Mouse (Mus musculus) fat pad, adult 2 months (tissue): ENCODE data around the gene Nms.

Experiments
- DNase-seq: peaks from one replicate; pipeline ENCODE4 v3.0.0-alpha.2; 2011; ENCODE audit warnings: low read depth, low spot score; ENCODE audit errors: extremely low read depth

Nms gene

GRCm38 (mm10) chr1:38938849-38939248 lies at the start of gene Nms:
Gene Nms (plus strand): TSS chr1:38939149.
- DNase-seq = no peak

- DNase-seq = no peak
Measured at GRCm38 (mm10) chr1:38891444-38891843, 47.5 kb upstream of the Nms start.

DNA sequence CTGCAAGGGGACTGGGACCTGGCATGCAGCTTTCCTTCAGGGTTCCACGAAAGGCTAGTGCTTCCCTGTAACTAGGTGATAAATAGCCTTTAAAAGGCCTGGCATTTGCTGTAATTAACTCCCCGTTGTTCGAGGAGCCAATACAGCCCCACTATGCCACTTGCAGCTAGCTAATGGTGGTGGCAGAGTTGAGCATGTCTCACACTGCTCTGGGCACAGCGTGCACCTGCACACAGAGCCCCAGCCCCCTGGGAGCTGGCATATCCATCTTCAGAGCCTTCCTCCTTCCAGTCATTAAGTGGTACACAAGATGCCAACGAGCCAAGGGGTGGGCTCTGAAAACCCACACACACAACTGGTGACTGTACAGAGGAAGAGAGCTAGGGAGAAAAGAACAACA lies 45.9 kb upstream of the Nms start:
- no peak for DNase-seq

- DNase-seq = no peak
Measured at GRCm38 (mm10) chr1:38897431-38898248, 41.3 kb upstream of the Nms start, which contains the start of gene Chst10. Gene Chst10 (minus strand): TSS chr1:38898161.

- no peak for DNase-seq
Measured at GRCm38 (mm10) chr1:38902571-38902970, 36.4 kb upstream of the Nms start.

GRCm38 (mm10) chr1:38903985-38904384 lies 35.0 kb upstream of the Nms start:
- no peak for DNase-seq

DNA sequence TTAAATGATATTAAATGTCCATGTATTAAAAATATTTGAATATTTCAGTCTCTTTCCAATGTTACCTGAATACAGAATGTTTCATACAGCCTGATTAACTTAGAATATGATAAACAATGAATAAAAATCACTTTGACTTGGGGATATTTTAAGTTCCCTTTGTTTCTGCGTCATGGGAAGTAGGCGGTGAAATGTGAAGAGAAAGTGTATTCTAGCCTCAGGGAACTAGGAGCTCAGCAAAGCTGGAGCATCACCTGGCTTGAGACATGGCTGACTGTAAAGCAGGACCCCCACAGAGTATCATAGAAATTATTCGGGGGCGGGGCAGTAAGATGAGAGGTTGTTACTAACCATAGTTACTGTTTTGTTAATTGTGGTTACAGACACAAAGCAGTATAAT lies 10.0 kb upstream of the Nms start:
- DNase-seq = no peak

- DNase-seq = no peak
Measured at GRCm38 (mm10) chr1:38929468-38929867, 9.5 kb upstream of the Nms start.

GRCm38 (mm10) chr1:38930767-38931166 lies 8.2 kb upstream of the Nms start:
- no peak for DNase-seq

- no peak for DNase-seq
Measured at GRCm38 (mm10) chr1:38934668-38935067, 4.3 kb upstream of the Nms start.

DNA sequence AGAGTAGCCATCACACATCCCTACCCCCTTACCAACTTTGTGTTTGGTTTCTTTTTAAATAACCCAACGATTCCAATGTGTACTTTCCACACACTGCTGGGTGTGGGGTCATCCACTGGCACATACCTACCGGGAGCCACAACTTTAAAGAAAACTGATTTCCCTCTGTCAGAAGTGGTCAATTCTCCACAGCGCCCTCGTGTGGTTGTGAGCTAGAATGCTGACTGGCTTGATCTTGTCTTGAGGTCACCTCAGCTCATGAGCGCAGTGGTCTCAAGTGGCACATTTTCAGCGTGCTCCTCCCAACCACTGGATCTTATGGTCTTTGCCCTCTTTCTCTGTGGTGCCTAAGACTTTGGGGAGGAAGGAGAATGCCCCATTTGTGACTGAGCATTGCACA lies 2.2 kb upstream of the Nms start:
- no peak for DNase-seq

- no peak for DNase-seq
Measured at GRCm38 (mm10) chr1:38939608-38940007, 659 bp downstream of the Nms start.

DNA sequence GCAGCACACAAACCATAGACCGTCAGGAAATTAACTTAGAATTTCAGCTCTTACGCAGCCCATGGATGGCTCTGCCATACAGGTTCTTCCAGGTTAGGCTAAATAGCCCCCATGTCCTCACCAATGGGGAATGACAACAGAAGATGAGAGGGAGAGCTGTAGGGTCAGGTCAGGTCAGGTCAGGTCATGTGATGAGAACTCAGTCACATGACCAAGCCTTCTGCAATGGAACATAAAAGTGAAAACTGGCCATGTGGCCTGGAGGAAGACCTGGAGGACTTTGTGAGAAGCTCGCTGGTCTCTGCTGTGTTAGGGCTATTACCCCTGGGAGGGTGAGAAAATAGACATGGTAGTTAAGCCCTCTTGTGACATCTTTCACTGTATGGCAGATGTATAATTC lies 17.5 kb downstream of the Nms start:
- no peak for DNase-seq

- no peak for DNase-seq
Measured at GRCm38 (mm10) chr1:38969116-38969515, 30.2 kb downstream of the Nms start.

DNA sequence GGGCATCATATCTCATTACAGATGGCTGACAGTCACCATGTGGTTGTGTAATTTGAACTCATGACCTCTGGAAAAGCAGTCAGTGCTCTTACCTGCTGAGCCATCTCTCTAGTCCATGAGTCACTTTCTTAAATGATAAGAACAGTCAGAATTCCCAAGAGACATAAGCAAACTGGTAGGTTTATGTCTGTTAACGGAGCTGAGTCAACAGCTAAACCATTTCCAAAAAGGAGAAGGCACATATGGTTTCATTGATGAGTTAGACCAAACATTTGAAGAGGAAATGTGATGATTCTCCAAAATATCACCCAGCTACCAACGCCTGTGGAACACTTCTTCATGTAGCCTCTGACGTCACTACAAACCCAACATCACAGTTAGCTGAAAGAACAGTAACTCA lies 32.8 kb downstream of the Nms start:
- DNase-seq = no peak

GRCm38 (mm10) chr1:38972986-38973592 lies 34.1 kb downstream of the Nms start:
- DNase-seq = no peak

- DNase-seq = no peak
Measured at GRCm38 (mm10) chr1:38979953-38980352, 41.0 kb downstream of the Nms start.

DNA sequence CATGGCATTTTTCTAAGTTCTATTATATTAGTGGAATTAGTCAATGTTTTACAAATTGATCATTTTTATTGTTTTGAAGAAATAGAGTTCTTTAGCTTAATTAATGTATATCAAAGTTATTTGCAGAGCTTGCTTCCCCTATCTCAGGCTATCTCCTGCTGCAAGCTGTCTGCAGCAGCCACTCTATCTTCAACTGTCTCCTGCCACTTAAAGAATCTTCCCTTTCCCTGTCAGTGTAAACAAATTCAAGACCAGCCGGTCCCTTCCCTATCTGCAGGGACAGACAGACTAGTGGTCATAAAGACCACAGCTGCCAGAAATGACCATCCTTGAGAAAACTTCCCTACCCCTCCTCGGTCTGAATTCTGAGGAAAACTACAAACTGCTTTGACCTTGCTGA lies 44.9 kb downstream of the Nms start:
- DNase-seq = no peak

- DNase-seq = no peak
Measured at GRCm38 (mm10) chr1:38985308-38985707, 46.4 kb downstream of the Nms start, which contains the start of gene Pdcl3. Gene Pdcl3 (plus strand): TSS chr1:38985608.

DNA sequence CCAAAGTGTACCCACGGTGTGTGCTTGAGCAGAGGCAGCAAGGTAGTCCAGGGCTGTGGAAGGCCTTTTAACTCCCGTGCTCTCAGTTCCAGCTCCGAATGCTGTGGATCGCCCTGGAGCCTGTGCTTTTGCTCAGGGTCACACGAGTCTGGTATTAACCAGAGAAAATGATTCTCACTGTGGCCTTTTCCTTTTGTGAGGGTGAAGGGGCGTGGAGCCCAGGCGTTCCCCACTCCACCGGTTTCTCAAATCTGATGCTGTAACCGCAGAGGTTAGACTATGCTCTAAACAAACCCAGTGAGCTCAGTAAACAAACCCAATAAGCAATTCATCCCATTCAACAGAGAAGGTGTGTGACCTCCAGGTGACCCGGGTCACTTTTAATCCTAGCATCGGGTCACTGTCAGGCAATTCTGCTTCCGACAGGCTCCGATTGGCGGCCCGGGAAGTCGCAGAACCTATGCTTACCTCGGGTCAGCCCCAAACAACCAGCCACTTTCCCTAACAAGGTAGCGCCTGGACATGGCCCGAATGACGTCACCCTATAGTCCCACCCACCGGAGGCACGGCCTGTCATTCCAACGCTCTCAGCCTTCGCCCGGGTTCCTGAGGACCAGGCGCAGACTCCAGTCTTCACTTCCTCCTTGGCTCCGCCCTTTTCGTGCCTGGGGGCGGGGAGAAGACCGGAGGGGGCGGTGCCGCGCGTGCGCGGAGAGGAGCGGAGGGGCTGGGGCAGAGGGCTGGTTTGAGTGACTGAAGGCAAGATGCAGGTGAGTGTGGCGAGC lies 48.3 kb downstream of the Nms start:
- DNase-seq = peak; percentile 72

DNA sequence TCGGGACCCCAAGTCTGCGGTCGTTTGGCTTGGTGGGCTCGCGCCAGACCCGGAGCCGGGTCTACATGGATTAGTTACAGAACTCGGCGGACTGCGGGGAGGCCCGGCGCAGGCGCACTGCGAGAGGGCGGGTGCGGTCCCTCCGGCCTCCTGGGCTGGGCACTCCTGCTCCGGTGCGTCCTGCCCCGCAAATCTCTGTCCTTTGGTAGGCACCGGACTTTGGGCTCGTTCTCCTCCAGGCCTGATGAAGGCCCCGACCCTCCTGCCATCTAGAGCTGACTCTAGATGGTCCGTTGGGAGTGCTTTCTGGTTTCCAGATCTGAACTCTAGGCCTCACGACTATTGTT lies 48.9 kb downstream of the Nms start:
- DNase-seq = no peak

DNA sequence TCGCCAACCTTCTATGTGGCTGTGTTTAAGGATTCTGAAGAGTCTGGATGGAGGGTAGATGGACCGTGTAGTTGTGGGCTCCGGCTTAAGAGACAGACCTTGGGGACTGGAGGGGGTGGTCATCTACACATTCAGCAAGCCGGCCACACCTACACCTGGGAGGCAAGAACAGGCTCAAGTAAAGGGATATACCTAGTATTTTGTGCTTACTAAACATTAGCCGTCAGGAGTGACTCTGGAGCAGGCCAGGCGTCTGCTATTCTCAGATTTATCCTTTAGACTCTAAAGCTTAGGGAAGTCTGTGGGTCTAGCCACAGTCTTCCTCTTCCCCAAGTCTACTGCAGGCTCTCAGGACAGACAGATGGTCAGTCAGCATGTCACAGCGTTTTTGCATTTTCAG lies 49.4 kb downstream of the Nms start:
- DNase-seq = no peak
